Mouse (Mus musculus) forebrain, embryonic 13.5 days (tissue): ENCODE results near the gene 1190005I06Rik. TPM values are rescaled to one million over a fixed set of nuclear protein-coding genes. Genes with fewer than 3 reads are reported as not detected.
"Not testable (repeated sequence)": the region's sequence is repeated elsewhere in the genome, so short reads cannot be mapped to it uniquely, and the experiment has no call there.

Source experiments
- ATAC-seq: fragments of 200-750 bp; cut with Nextera tagmentation; 2 replicates; pipeline ENCODE4 v1.8.0; 2017
- H3K27ac ChIP-seq: fragments of 300-500 bp; sonication (generic); 2 replicates; pipeline ENCODE4 v1.5.1; 2015; ENCODE audit warnings: inconsistent platforms, mild to moderate bottlenecking, moderate library complexity
- H3K27me3 ChIP-seq: fragments of 300-500 bp; sonication (generic); 2 replicates; pipeline ENCODE4 v1.6.1; 2015; ENCODE audit warnings: mild to moderate bottlenecking, inconsistent platforms
- H3K36me3 ChIP-seq: fragments of 300-500 bp; sonication (generic); 2 replicates; pipeline ENCODE4 v1.6.1; 2015; ENCODE audit warnings: mild to moderate bottlenecking, inconsistent platforms; ENCODE audit not compliant: poor library complexity, severe bottlenecking
- H3K4me1 ChIP-seq: fragments of 300-500 bp; sonication (generic); 2 replicates; pipeline ENCODE4 v1.6.1; 2015; ENCODE audit warnings: inconsistent platforms
- H3K4me2 ChIP-seq: fragments of 300-500 bp; sonication (generic); 2 replicates; pipeline ENCODE4 v1.6.1; 2015; ENCODE audit warnings: inconsistent platforms, mild to moderate bottlenecking, moderate library complexity
- H3K4me3 ChIP-seq: fragments of 300-500 bp; sonication (generic); 2 replicates; pipeline ENCODE4 v1.5.1; 2015; ENCODE audit warnings: mild to moderate bottlenecking, inconsistent platforms
- H3K9ac ChIP-seq: fragments of 300-500 bp; sonication (generic); 2 replicates; pipeline ENCODE4 v1.6.1; 2015; ENCODE audit warnings: mild to moderate bottlenecking, inconsistent platforms
- H3K9me3 ChIP-seq: fragments of 300-500 bp; sonication (generic); replicated peaks from 2 replicates; pipeline ENCODE4 v1.6.1; 2016; ENCODE audit warnings: inconsistent platforms
- WGBS: fragments of 180-500 bp; shearing (Covaris S2); methylation state at CpG from one replicate; pipeline ENCODE4 v1.1.7; 2015; 5-methylcytosine and 5-hydroxymethylcytosine counted together
- polyA plus RNA-seq: library from polyadenylated mRNA; unstranded; fragments of >200 nt; fragmentation: Nextera tagmentation; extraction: Ambion mirVana; gene quantifications from 2 replicates; pipeline ENCODE4 v1.2.1, GENCODE M21; 2015

Gene 1190005I06Rik
- polyA plus RNA-seq, 1 experiment from 2014 or later = 3.7 TPM

DNA sequence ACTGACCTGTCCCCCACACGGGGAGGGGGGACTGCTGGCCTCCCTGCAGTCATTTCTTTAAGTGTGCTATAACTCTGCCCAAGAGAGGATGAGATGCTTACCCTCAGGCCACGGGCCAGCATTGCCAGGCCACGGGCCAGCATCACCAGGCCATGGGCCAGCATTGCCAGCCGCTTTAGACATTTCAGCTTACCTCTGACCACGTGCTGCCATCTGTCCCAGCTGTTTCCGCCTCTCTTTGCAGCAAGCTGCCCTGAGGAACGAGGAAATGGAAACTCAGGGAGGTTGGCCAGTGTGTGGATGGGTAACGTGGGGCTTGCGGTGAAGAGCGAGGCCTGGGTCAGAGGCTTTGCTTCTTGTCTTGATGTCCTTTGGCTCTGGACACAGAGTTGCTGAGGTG is 33.7 kb upstream of the 1190005I06Rik start:
- Histone ChIP-seq H3K27ac (no peak overlapping the region), H3K4me3 (no peak overlapping the region)

GRCm38 (mm10) chr8:120680405-120680804 is 33.0 kb upstream of the 1190005I06Rik start:
- not testable (repeated sequence) for ATAC-seq, H3K4me2 ChIP-seq

More for the DNA sequence above, 33.7 kb upstream of the 1190005I06Rik start:
- WGBS = 79% methylated on average over 10 of the region's 10 CpGs
- no peaks in the 10 kb centered on the region for H3K36me3 ChIP-seq
- H3K9me3 ChIP-seq = no peaks in the 10 kb centered on the region
- H3K9ac ChIP-seq = no peak overlapping the region
- no peaks in the 10 kb centered on the region for H3K4me1 ChIP-seq
- H3K27me3 ChIP-seq = no peaks in the 10 kb centered on the region
- ATAC-seq = no peak
- no peak overlapping the region for H3K4me2 ChIP-seq

GRCm38 (mm10) chr8:120679629-120680387 is 32.4 kb upstream of the 1190005I06Rik start:
- ATAC-seq = no peak
- Histone ChIP-seq H3K27me3 (no peaks in the 10 kb centered on the region), H3K36me3 (peaks cover 12% of the 10 kb centered on the region; the same call in 1 of the 2 replicates), H3K9ac (no peak overlapping the region), H3K4me3 (no peak overlapping the region), H3K9me3 (no peaks in the 10 kb centered on the region), H3K27ac (no peak overlapping the region), H3K4me1 (no peaks in the 10 kb centered on the region), H3K4me2 (no peak overlapping the region)
- WGBS = 82% methylated on average over 11 of the region's 11 CpGs

More at GRCm38 (mm10) chr8:120680405-120680804, 33.0 kb upstream of the 1190005I06Rik start:
- H3K4me1 ChIP-seq, H3K27ac ChIP-seq, H3K4me3 ChIP-seq, H3K9ac ChIP-seq, H3K9me3 ChIP-seq, H3K27me3 ChIP-seq, H3K36me3 ChIP-seq: not testable (repeated sequence)
- 67% methylated on average over 7 of the region's 7 CpGs for WGBS

- ATAC-seq = peak; percentile 66
- H3K4me3 ChIP-seq = no peak overlapping the region
- H3K9me3 ChIP-seq = no peaks in the 10 kb centered on the region
- H3K4me2 ChIP-seq = no peak overlapping the region
- H3K27ac ChIP-seq = no peak overlapping the region
- no peak overlapping the region for H3K9ac ChIP-seq
- no peaks in the 10 kb centered on the region for H3K27me3 ChIP-seq
- 13% methylated on average over 10 of the region's 10 CpGs for WGBS
- H3K4me1 ChIP-seq = no peaks in the 10 kb centered on the region
- peaks cover 21% of the 10 kb centered on the region for H3K36me3 ChIP-seq
These were observed 31.0 kb upstream of the 1190005I06Rik start for GRCm38 (mm10) chr8:120678447-120678846.

GRCm38 (mm10) chr8:120675718-120676117 is 28.3 kb upstream of the 1190005I06Rik start:
- no peak overlapping the region for H3K4me2 ChIP-seq
- WGBS = 76% methylated on average over 8 of the region's 8 CpGs
- H3K36me3 ChIP-seq = peaks cover 49% of the 10 kb centered on the region
- H3K27me3 ChIP-seq = no peaks in the 10 kb centered on the region
- ATAC-seq = no peak
- H3K27ac ChIP-seq = no peak overlapping the region
- no peaks in the 10 kb centered on the region for H3K9me3 ChIP-seq
- H3K4me3 ChIP-seq = no peak overlapping the region
- peaks cover 6% of the 10 kb centered on the region for H3K4me1 ChIP-seq
- H3K9ac ChIP-seq = no peak overlapping the region

DNA sequence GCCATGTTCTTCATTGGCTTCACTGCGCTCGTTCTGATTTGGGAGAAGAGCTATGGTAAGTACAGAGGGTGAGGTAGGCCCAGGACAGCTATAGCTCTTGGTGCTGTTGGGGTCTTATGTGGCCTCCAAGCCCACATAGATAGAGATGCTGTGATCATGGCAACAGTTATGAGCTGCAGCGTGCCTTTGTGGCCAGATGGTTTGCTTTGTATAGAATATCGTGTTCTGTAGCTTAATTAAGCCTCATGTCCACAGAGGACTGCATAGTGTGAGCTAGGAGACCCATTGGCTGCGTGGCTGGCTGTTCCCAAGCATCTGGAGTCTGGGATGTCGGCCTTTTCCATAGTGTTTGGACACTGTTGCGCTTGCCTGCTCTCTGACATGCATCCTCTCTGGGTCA is 25.9 kb upstream of the 1190005I06Rik start:
- WGBS = 94% methylated on average over 7 of the region's 7 CpGs
- Histone ChIP-seq H3K4me2 (no peak overlapping the region), H3K27me3 (no peaks in the 10 kb centered on the region), H3K9ac (no peak overlapping the region), H3K9me3 (no peaks in the 10 kb centered on the region), H3K36me3 (peaks cover 58% of the 10 kb centered on the region), H3K4me1 (peaks cover 18% of the 10 kb centered on the region), H3K4me3 (no peak overlapping the region), H3K27ac (no peak overlapping the region)
- no peak for ATAC-seq

DNA sequence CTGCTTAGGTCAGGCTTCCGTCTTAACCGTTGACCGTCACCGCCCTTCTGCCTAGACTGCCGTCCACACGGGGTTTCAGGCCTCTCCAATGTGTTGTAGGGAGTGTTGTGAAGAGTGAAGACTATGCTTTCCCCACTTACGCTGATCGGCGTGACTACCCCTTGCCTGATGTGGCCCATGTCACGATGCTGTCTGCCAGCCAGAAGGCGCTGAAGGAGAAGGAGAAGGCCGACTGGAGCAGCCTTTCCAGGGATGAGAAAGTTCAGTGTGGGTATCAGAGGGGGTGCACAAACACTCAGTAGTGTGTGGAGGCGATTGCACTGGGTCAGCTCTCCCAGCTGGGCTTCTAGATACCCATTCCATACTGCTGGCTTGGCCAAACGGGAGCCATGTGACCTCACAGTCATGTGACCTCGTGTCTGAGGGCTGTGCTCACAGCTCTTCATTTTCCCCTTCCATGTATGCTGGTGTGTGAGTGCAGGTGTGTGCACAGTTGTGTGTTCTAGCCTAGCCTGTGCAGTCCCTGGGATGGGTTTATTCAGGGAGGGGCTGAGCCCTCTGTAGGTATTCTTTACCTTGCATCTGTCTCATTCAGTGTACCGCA is 25.3 kb upstream of the 1190005I06Rik start:
- Histone ChIP-seq H3K4me1 (peaks cover 18% of the 10 kb centered on the region), H3K4me3 (no peak overlapping the region), H3K27me3 (no peaks in the 10 kb centered on the region), H3K4me2 (no peak overlapping the region), H3K9ac (no peak overlapping the region), H3K9me3 (no peaks in the 10 kb centered on the region), H3K36me3 (peaks cover 58% of the 10 kb centered on the region), H3K27ac (no peak overlapping the region)
- 93% methylated on average over 16 of the region's 16 CpGs for WGBS
- ATAC-seq = no peak

- no peak overlapping the region for H3K9ac ChIP-seq
- H3K4me2 ChIP-seq = no peak overlapping the region
These were observed 24.3 kb upstream of the 1190005I06Rik start for GRCm38 (mm10) chr8:120671775-120672174.

GRCm38 (mm10) chr8:120668374-120668905 is 21.0 kb upstream of the 1190005I06Rik start, which contains the start of gene Emc8:
TSS of gene Emc8 (minus strand) at chr8:120668573.
- no peaks in the 10 kb centered on the region for H3K9me3 ChIP-seq
- peak within 1 kb of the TSS; percentile 94 for H3K9ac ChIP-seq
- H3K4me3 ChIP-seq = peak within 1 kb of the TSS; percentile 86
- H3K4me2 ChIP-seq = peak within 1 kb of the TSS; percentile 93
- no peaks in the 10 kb centered on the region for H3K27me3 ChIP-seq
- H3K4me1 ChIP-seq = peaks cover 55% of the 10 kb centered on the region
- no peak for ATAC-seq
- H3K36me3 ChIP-seq = peaks cover 37% of the 10 kb centered on the region
- WGBS = 1% methylated on average over 38 of the region's 51 CpGs
- H3K27ac ChIP-seq = peak within 1 kb of the TSS; percentile 81

More at GRCm38 (mm10) chr8:120671775-120672174, 24.3 kb upstream of the 1190005I06Rik start:
- H3K9me3 ChIP-seq = no peaks in the 10 kb centered on the region
- no peak overlapping the region for H3K27ac ChIP-seq
- H3K4me1 ChIP-seq = peaks cover 23% of the 10 kb centered on the region
- no peak for ATAC-seq
- H3K27me3 ChIP-seq = no peaks in the 10 kb centered on the region
- peaks cover 58% of the 10 kb centered on the region for H3K36me3 ChIP-seq
- 54% methylated on average over 6 of the region's 6 CpGs for WGBS
- H3K4me3 ChIP-seq = no peak overlapping the region

GRCm38 (mm10) chr8:120667561-120668373 is 20.3 kb upstream of the 1190005I06Rik start, which contains the start of the genes Gm27021 and Cox4i1:
TSS of gene Gm27021 (minus strand) at chr8:120668079.
TSS of gene Cox4i1 (plus strand) at chr8:120668222.
- peak within 1 kb of the TSS; percentile 93 for H3K4me2 ChIP-seq
- ATAC-seq = peak; percentile 94
- peak within 1 kb of the TSS; percentile 81 for H3K27ac ChIP-seq
- H3K4me1 ChIP-seq = peaks cover 55% of the 10 kb centered on the region
- under 1% methylated on average over 92 of the region's 105 CpGs for WGBS
- H3K9me3 ChIP-seq = no peaks in the 10 kb centered on the region
- H3K4me3 ChIP-seq = peak within 1 kb of the TSS; percentile 86
- no peaks in the 10 kb centered on the region for H3K27me3 ChIP-seq
- H3K9ac ChIP-seq = peak within 1 kb of the TSS; percentile 94
- H3K36me3 ChIP-seq = peaks cover 30% of the 10 kb centered on the region

DNA sequence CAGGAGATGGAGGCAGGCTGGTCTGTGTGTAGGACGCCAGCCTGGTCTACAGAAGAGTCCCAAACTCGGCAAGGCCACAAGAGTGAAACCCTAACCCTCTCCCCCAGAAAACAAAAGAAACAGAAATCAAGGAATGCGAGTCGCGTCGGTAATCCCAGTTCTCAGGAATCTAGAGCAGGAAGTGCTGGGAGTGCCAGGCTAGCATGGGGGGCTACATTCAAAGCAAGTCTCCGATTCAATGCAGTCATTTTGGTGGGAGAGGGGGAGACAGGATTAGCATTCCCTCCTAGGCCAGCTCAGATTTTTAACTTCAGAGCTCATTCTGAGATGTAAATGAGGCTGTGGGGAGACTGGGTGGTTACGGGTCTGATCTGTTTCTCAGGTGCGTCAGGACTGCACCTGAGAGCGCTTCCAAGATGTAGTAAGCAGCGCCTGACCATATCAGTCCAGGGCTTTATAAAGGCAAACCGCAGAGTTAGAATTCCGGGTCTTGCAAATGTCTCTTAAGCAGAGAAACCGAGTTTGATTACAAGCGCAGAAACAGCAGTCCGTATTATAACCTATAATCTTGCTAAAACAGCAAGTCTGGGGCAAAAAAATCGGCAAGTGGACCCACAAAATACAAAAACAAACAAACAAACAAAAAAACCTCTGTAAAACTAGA is 19.5 kb upstream of the 1190005I06Rik start:
- H3K4me1 ChIP-seq = peaks cover 55% of the 10 kb centered on the region
- 2% methylated on average over 17 of the region's 17 CpGs for WGBS

More for the DNA sequence above, 19.5 kb upstream of the 1190005I06Rik start:
- Histone ChIP-seq H3K4me2 (peak overlapping the region; percentile 88), H3K9ac (peak overlapping the region; percentile 94), H3K36me3 (peaks cover 22% of the 10 kb centered on the region), H3K27ac (no peak overlapping the region), H3K4me3 (peak overlapping the region; percentile 86), H3K9me3 (no peaks in the 10 kb centered on the region), H3K27me3 (no peaks in the 10 kb centered on the region)
- no peak for ATAC-seq
